Mouse (Mus musculus): ENCODE results near the gene Mme.

- TF ChIP-seq GATA1 (IDR thresholded peaks at IDR 0.05; ENCODE audit: borderline replicate concordance, low read length) (no peak), FLI1 (IDR thresholded peaks at IDR 0.05; ENCODE audit: low read length) (no peak)
Observed at GRCm38 (mm10) chr3:63394424-63394941, 153.1 kb downstream of the Mme start.

All from megakaryocyte, embryonic 14.5 days (primary cell).